Mouse (Mus musculus) spleen, adult 2 months (tissue): ENCODE measurements around the gene Vwa3b. TPM values are rescaled to one million over a fixed set of nuclear protein-coding genes. Genes with fewer than 3 reads are reported as not detected.

Experiments used
- DNase-seq, 2 experiments: peaks; one replicate each; pipeline versions ENCODE4 v3.0.0 to v3.0.0-alpha.2; 2012 to 2021; ENCODE audit warnings: low spot score in 2 of 2, low read depth in 1 of 2
- H3K27ac ChIP-seq: fragments of 200-500 bp; 2 replicates; pipeline ENCODE4 v1.5.1; 2012; ENCODE audit warnings: low read length, inconsistent platforms; ENCODE audit not compliant: insufficient read depth
- H3K27me3 ChIP-seq: fragments of 200-500 bp; 2 replicates; pipeline ENCODE4 v1.6.1; 2012; ENCODE audit warnings: mild to moderate bottlenecking, moderate library complexity, low read length, inconsistent platforms; ENCODE audit not compliant: control insufficient read depth, insufficient read depth
- H3K36me3 ChIP-seq: fragments of 200-500 bp; 2 replicates; pipeline ENCODE4 v1.6.1; 2012; ENCODE audit warnings: mild to moderate bottlenecking, low read length, inconsistent platforms; ENCODE audit not compliant: control insufficient read depth, insufficient read depth
- H3K4me1 ChIP-seq: fragments of 200-500 bp; 2 replicates; pipeline ENCODE4 v1.6.1; 2011; ENCODE audit warnings: inconsistent platforms; ENCODE audit not compliant: control insufficient read depth, insufficient read depth, insufficient read length
- H3K4me3 ChIP-seq: fragments of 200-500 bp; 2 replicates; pipeline ENCODE4 v1.5.1; 2011; ENCODE audit warnings: mild to moderate bottlenecking, inconsistent platforms; ENCODE audit not compliant: insufficient read depth, insufficient read length; ENCODE audit errors: extremely low read depth
- CTCF ChIP-seq: fragments of 200-500 bp; IDR thresholded peaks from 2 replicates; pipeline ENCODE4 v1.5.1; 2011; ENCODE audit warnings: mild to moderate bottlenecking, inconsistent platforms; ENCODE audit not compliant: insufficient read depth, insufficient read length, insufficient replicate concordance; ENCODE audit errors: extremely low read depth
- POLR2A ChIP-seq: fragments of 200-500 bp; IDR thresholded peaks from 2 replicates; pipeline ENCODE4 v1.6.1; 2011; ENCODE audit warnings: low read depth, low read length, inconsistent platforms
- WGBS: fragments of 180-500 bp; shearing (Covaris S2); methylation state at CpG from one replicate; pipeline ENCODE4 v1.1.7; 2018; 5-methylcytosine and 5-hydroxymethylcytosine counted together
- polyA plus RNA-seq: library from polyadenylated mRNA; depleted of rRNA; stranded (reverse); fragments of >200 nt; gene quantifications from 2 replicates; pipeline ENCODE4 v1.2.3, GENCODE M21; 2012

The Vwa3b gene
- polyA plus RNA-seq, 1 experiment: 0.21 TPM

DNA sequence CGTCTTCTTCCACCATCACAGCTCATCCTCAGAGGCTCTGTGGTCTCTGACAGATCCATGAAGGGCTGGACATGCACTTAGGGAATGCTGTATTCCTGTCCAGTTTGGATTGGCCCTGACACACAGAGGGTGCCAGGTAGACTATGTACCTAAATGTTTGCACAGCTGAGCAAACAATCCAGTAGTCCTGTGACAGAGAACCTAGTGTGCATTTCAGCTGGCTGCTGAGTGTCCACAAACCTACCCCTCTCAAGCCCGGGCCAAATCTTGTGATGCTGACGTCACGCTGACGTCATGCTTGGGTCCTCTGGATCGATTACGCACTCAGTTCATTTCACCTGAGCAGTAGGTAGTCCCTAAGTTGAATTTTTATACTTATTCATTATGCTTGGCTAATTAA lies 14.7 kb downstream of the Vwa3b start:
- TF ChIP-seq POLR2A (no peak), CTCF (no peak)
- DNase-seq: no peak
- no peaks in the 10 kb centered on the region for H3K36me3 ChIP-seq
- no peak overlapping the region for H3K27ac ChIP-seq
- H3K27me3 ChIP-seq: no peaks in the 10 kb centered on the region
- WGBS: 93% methylated on average over 7 of the region's 7 CpGs
- H3K4me3 ChIP-seq: no peak overlapping the region
- peaks cover 2% of the 10 kb centered on the region; the same call in 1 of the 2 replicates for H3K4me1 ChIP-seq

DNA sequence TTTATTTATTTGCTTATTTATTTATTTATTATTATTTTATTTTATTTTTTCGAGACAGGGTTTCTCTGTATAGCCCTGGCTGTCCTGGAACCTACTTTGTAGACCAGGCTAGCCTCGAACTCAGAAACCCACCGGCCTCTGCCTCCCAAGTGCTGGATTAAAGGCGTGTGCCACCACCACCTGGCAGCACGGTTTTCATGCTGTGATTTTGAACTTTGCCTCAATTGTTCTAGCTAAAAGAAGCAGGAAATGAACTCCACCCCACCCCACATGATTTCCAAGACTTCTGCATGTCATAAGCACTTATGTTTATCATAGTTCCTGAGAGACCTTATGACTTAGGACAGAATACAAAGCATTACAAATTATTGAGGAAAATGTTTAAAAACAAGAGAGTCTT lies 15.5 kb downstream of the Vwa3b start:
- Histone ChIP-seq H3K4me1 (peaks cover 2% of the 10 kb centered on the region; the same call in 1 of the 2 replicates), H3K36me3 (no peaks in the 10 kb centered on the region), H3K27ac (no peak overlapping the region), H3K4me3 (no peak overlapping the region), H3K27me3 (no peaks in the 10 kb centered on the region)
- no peak for TF ChIP-seq POLR2A
- no peak for TF ChIP-seq CTCF
- WGBS: 85% methylated on average over 5 of the region's 5 CpGs
- no peak for DNase-seq

DNA sequence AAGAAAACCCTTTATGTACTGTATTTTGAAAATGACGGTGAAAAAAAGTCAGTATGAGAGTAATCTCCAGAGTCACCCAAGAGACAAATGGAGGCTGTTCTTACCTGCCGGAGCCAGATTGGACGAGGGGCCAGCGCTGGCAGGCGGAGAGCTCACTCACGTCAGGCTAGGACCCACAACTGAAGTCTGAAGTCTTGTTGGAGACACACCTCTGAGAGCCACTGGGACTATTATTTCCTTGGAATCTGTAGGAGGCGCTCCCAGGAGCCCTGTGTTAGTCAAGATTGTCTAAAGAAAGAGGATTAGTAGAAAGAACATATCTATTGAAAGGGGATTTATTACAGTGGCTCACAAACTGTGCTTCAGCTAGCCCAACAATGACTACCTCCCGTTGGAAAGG lies 16.4 kb downstream of the Vwa3b start:
- 92% methylated on average over 8 of the region's 8 CpGs for WGBS
- Histone ChIP-seq H3K4me3 (no peak overlapping the region), H3K27me3 (no peaks in the 10 kb centered on the region), H3K27ac (no peak overlapping the region), H3K36me3 (no peaks in the 10 kb centered on the region), H3K4me1 (peaks cover 2% of the 10 kb centered on the region; the same call in 1 of the 2 replicates)
- TF ChIP-seq POLR2A: no peak
- TF ChIP-seq CTCF: no peak
- DNase-seq: no peak

DNA sequence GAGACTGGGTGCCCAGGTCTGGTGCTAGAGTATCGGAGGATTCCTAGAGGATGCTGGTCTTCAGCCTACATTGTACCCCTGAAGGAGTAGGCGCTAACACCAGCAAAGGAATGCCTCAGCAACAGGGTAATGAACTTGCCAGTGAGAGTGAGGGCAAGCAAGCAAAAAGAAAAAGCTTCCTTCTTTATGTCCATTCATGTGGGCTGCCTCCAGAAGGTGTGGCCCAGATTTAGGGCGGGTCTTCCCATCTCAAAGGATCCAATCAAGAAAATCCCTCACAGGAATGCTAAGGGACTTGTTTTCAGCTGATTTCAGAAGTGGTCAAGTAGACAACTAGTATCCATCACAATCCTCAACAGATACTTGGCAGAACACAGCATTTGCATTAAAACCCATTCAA lies 16.8 kb downstream of the Vwa3b start:
- DNase-seq: no peak
- WGBS: 87% methylated on average over 3 of the region's 3 CpGs
- no peak overlapping the region for H3K27ac ChIP-seq
- H3K36me3 ChIP-seq: no peaks in the 10 kb centered on the region
- H3K27me3 ChIP-seq: no peaks in the 10 kb centered on the region
- peaks cover 2% of the 10 kb centered on the region; the same call in 1 of the 2 replicates for H3K4me1 ChIP-seq
- no peak overlapping the region for H3K4me3 ChIP-seq
- TF ChIP-seq CTCF (no peak), POLR2A (no peak)

DNA sequence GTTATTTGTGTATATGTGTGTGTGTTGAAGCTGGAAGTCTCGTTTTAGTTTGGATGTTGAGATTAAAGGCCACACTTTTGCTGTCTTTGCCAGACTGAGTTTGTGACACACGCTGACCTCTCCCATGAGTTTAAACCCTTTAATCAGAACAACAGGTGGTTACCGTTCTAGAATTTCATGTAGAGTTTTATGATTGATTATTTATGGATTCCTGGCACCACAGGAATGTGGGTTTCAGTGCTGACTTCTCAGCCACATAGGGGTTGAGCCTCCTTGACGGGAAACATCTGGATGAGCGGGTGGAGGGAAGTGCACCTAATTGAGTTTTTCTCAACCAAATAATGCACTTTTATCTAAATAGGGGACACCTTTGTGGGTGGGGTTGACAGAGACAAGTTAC lies 19.1 kb downstream of the Vwa3b start:
- Histone ChIP-seq H3K4me3 (no peak overlapping the region), H3K4me1 (peaks cover 2% of the 10 kb centered on the region; the same call in 1 of the 2 replicates), H3K27me3 (no peaks in the 10 kb centered on the region), H3K36me3 (no peaks in the 10 kb centered on the region), H3K27ac (no peak overlapping the region)
- DNase-seq: no peak
- TF ChIP-seq POLR2A: no peak
- no peak for TF ChIP-seq CTCF
- 70% methylated on average over 5 of the region's 5 CpGs for WGBS

DNA sequence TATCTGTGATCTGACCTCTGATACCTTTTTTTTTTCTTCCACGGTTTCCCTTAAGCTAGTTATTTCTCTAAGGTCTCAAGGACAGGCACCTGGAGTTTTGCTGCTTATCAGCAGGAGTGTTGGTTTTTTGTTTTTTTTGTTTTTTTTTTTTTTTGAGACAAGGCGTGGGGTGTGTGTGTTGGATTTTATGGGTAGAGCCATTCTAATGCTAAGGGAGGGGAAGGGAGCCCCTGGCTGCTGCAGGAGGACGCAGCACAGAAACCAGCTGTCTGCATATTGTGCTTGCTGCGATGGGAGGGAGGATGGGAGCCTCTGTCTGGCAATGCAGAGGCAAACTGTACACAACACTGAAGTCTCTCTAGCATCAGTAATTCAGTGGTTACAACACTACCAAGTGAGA lies 22.8 kb downstream of the Vwa3b start:
- Histone ChIP-seq H3K36me3 (no peaks in the 10 kb centered on the region), H3K27me3 (no peaks in the 10 kb centered on the region), H3K4me3 (no peak overlapping the region), H3K27ac (no peak overlapping the region), H3K4me1 (peaks cover 2% of the 10 kb centered on the region; the same call in 1 of the 2 replicates)
- WGBS: 87% methylated on average over 4 of the region's 4 CpGs
- no peak for DNase-seq
- TF ChIP-seq POLR2A (no peak), CTCF (no peak)

DNA sequence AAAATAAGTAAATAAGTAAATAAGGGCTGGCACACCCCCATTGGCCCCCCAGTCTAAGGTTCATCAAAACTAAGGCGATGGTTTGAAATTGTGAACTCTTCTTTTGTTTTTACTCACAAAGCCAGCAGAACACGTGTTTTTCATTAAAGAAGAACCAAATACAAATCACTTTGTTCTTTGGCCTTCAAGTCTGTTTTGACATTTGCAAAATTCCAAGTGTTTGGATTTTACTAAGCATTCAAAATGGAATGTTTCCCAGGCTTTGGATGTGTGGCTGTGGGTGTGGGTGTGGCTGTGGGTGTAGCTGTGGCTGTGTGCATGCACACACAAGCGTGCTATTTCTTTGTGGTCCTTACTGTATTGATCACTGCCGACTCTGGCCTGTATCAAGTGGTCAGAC lies 27.3 kb downstream of the Vwa3b start:
- H3K27me3 ChIP-seq: no peaks in the 10 kb centered on the region
- 76% methylated on average over 4 of the region's 4 CpGs for WGBS
- no peak overlapping the region for H3K4me3 ChIP-seq
- H3K36me3 ChIP-seq: no peaks in the 10 kb centered on the region
- no peak overlapping the region for H3K27ac ChIP-seq
- H3K4me1 ChIP-seq: no peaks in the 10 kb centered on the region
- no peak for DNase-seq
- TF ChIP-seq POLR2A (no peak), CTCF (no peak)
